Mouse (Mus musculus) forelimb bud, embryonic 11.5 days (tissue): Measurements from ENCODE around the gene Asxl2.

Experiments
- DNase-seq: peaks from one replicate; pipeline ENCODE4 v3.0.0-alpha.2; 2012; ENCODE audit warnings: low read depth, low spot score

Asxl2 gene

DNA sequence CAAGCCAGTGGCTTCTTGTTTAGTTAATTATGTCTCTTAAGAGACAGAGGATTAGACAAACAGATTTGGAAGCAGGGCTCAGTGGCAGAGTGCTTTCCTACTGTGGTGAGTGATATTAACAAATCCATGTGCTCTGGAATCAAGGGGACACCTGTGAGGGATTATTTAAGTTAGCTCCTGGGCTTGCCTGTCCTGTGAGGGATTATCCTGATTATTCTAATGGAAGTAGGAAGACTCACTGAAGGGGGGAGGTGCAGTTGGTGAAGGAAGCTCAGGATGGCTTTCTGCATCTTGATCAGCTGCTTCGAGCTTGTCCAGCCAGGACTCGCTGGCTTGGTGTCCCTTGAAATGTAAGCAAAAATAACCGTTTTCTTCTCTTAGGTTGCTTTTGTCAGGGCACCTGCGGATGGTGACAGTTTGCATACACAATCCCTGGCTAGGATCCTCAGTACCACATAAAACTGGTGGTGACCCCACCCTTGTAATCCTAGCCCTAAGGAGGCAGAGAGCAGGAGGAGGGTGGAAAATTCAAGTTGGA lies 119.5 kb downstream of the Asxl2 start:
- no peak for DNase-seq

GRCm38 (mm10) chr12:3546781-3547180 lies 120.1 kb downstream of the Asxl2 start:
- DNase-seq, result no peak

DNA sequence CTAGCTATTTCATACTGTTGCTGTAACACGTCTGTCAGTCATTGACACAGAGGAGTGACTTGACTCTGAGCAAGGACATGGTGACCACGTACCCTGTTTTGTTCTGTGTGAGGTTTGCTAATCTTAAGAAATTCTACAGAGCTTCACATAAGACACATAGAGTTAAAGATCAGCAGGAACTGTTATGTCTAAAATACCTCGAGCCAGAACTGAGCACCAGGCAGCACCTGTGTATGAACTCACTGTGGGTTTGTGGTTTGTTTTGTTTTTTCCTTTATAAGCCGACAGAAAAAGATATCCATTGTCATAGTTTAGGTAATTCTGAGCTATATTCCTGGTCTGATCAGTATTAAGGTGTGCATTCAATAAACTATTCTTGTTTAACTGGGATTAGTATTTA lies 120.8 kb downstream of the Asxl2 start:
- DNase-seq, result no peak

DNA sequence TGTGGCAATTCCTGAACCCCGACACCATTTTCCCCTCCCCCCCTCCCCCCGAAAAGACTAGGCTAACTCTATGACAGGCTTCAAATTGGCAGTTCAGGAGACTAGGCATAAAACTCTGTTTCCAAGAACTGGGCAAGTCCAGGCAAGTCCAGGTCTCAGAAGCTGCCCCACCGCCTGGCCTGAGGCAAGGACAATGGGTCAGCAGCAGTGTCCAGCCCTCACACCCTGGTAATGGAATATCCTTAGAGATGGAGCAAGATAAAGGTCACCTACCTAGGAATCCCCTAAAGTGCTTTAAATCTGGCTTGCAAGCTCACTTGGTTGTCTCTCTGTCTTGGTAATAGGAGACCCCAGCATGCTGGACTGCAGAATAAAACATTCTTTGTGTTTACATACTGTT lies 121.3 kb downstream of the Asxl2 start:
- DNase-seq, result no peak

- DNase-seq, result no peak
These were observed 122.0 kb downstream of the Asxl2 start for GRCm38 (mm10) chr12:3548582-3549211.

DNA sequence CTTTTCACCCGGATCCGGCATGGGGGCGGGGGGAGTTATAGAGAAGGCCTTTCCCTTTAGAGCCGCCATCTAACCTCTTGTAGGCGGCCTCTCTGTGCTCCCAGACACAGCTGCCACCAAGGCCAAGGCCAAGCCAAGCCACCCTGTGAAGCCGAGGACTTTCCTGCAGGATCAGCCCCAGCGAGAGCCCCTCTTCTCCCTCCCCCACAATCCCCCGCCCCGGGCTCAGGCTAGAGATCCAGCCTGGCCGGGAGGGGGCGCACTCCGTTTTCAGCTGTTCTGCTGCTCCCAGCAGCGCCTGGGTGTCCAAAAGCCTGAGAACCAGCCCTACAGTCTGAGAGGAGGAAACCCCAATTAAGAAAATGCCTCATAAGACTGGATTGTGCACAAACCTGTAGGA lies 123.6 kb downstream of the Asxl2 start:
- DNase-seq, result peak; percentile 48
